Mouse (Mus musculus) stomach, postnatal 0 days (tissue): ENCODE results near the gene Fads6. TPM values are rescaled to one million over a fixed set of nuclear protein-coding genes. Genes with fewer than 3 reads are reported as not detected.

Experiments
- ATAC-seq: fragments of 200-750 bp; cut with Nextera tagmentation; 2 replicates; pipeline ENCODE4 v1.8.0; 2017; ENCODE audit not compliant: low FRiP score, low TSS enrichment
- DNase-seq: peaks from one replicate; pipeline ENCODE4 v3.0.0-alpha.2; 2016; ENCODE audit warnings: low spot score
- H3K27ac ChIP-seq: fragments of 300-500 bp; sonication (generic); replicated peaks from 2 replicates; pipeline ENCODE4 v1.5.1; 2014; ENCODE audit warnings: mild to moderate bottlenecking, control low read depth
- H3K27me3 ChIP-seq: fragments of 300-500 bp; sonication (generic); 2 replicates; pipeline ENCODE4 v1.6.1; 2014; ENCODE audit warnings: low read length; ENCODE audit not compliant: control insufficient read depth, insufficient read depth
- H3K36me3 ChIP-seq: fragments of 300-500 bp; sonication (generic); 2 replicates; pipeline ENCODE4 v1.6.1; 2014; ENCODE audit warnings: low read length, mixed read lengths; ENCODE audit not compliant: control insufficient read depth, insufficient read depth
- H3K4me1 ChIP-seq: fragments of 300-500 bp; sonication (generic); replicated peaks from 2 replicates; pipeline ENCODE4 v1.6.1; 2014; ENCODE audit warnings: antibody characterized with exemption; ENCODE audit not compliant: control insufficient read depth, insufficient read depth
- H3K4me2 ChIP-seq: fragments of 300-500 bp; sonication (generic); replicated peaks from 2 replicates; pipeline ENCODE4 v1.6.1; 2014; ENCODE audit warnings: low read depth, mild to moderate bottlenecking, control low read depth, moderate library complexity
- H3K4me3 ChIP-seq: fragments of 300-500 bp; sonication (generic); 2 replicates; pipeline ENCODE4 v1.5.1; 2014; ENCODE audit warnings: low read depth, low read length, control low read depth
- H3K9ac ChIP-seq: fragments of 300-500 bp; sonication (generic); 2 replicates; pipeline ENCODE4 v1.6.1; 2014; ENCODE audit warnings: mild to moderate bottlenecking, low read length, control low read depth, mixed read lengths
- H3K9me3 ChIP-seq: fragments of 300-500 bp; sonication (generic); 2 replicates; pipeline ENCODE4 v1.6.1; 2016; ENCODE audit warnings: low read length; ENCODE audit not compliant: control insufficient read depth
- CTCF ChIP-seq: IDR thresholded peaks from 2 replicates; pipeline ENCODE4 v1.5.1; 2016; ENCODE audit warnings: antibody characterized with exemption, low read depth, mild to moderate bottlenecking, moderate library complexity
- EP300 ChIP-seq: optimal IDR thresholded peaks from 2 replicates; pipeline ENCODE3; 2016; ENCODE audit warnings: antibody characterized with exemption
- WGBS: fragments of 180-500 bp; shearing (Covaris S2); extraction: QIAGEN DNeasy Blood & Tissue Kit; methylation state at CpG from one replicate; pipeline ENCODE4 v1.1.7; 2014; 5-methylcytosine and 5-hydroxymethylcytosine counted together
- polyA plus RNA-seq: library from polyadenylated mRNA; unstranded; fragments of >200 nt; fragmentation: Nextera tagmentation; extraction: Ambion mirVana; gene quantifications from 2 replicates; pipeline ENCODE4 v1.2.1, GENCODE M21; 2015

The Fads6 gene
- polyA plus RNA-seq, 1 experiment from 2014 or later, result 1.3 TPM

GRCm38 (mm10) chr11:115277604-115277975, 19.9 kb downstream of the Fads6 start:
- Histone ChIP-seq H3K4me1 (peaks cover 3% of the 10 kb centered on the region; the same call in 1 of the 2 replicates), H3K9me3 (no peaks in the 10 kb centered on the region), H3K36me3 (no peaks in the 10 kb centered on the region), H3K27me3 (no peaks in the 10 kb centered on the region), H3K9ac (peak overlapping the region; percentile 69), H3K27ac (peak overlapping the region; percentile 85), H3K4me2 (peak overlapping the region; percentile 90), H3K4me3 (peak overlapping the region; percentile 55)
- no peak for TF ChIP-seq CTCF
- DNase-seq (no peak), ATAC-seq (no peak)
- WGBS, result 18% methylated on average over 7 of the region's 7 CpGs

- Histone ChIP-seq H3K4me3 (peak within 1 kb of the TSS; percentile 55), H3K4me2 (peak within 1 kb of the TSS; percentile 90), H3K27ac (peak within 1 kb of the TSS; percentile 85), H3K4me1 (peaks cover 3% of the 10 kb centered on the region; the same call in 1 of the 2 replicates), H3K9ac (peak within 1 kb of the TSS; percentile 69), H3K36me3 (no peaks in the 10 kb centered on the region), H3K9me3 (no peaks in the 10 kb centered on the region), H3K27me3 (no peaks in the 10 kb centered on the region)
- under 1% methylated on average over 42 of the region's 42 CpGs for WGBS
- TF ChIP-seq EP300 (no peak), CTCF (peak; percentile 36; the same call in 1 of the 2 replicates)
- ATAC-seq (peak; percentile 95), DNase-seq (peak; percentile 99)
Observed at GRCm38 (mm10) chr11:115276780-115277603, 20.5 kb downstream of the Fads6 start, which contains the start of gene Fdxr. TSS of gene Fdxr (minus strand) at chr11:115277050.

GRCm38 (mm10) chr11:115275954-115276353, 21.5 kb downstream of the Fads6 start:
- H3K9me3 ChIP-seq, result no peaks in the 10 kb centered on the region
- ATAC-seq (no peak), DNase-seq (no peak)
- no peaks in the 10 kb centered on the region for H3K27me3 ChIP-seq
- TF ChIP-seq EP300 (no peak), CTCF (no peak)
- H3K9ac ChIP-seq, result peak overlapping the region; percentile 69; the same call in 1 of the 2 replicates
- H3K4me3 ChIP-seq, result peak overlapping the region; percentile 55; the same call in 1 of the 2 replicates
- 58% methylated on average over 3 of the region's 3 CpGs for WGBS
- H3K4me1 ChIP-seq, result peaks cover 3% of the 10 kb centered on the region; the same call in 1 of the 2 replicates
- peak overlapping the region; percentile 86 for H3K4me2 ChIP-seq
- no peak overlapping the region for H3K27ac ChIP-seq
- no peaks in the 10 kb centered on the region for H3K36me3 ChIP-seq

- TF ChIP-seq EP300 (no peak), CTCF (no peak)
- DNase-seq, result no peak
- Histone ChIP-seq H3K9ac (no peak overlapping the region), H3K27me3 (no peaks in the 10 kb centered on the region), H3K27ac (no peak overlapping the region), H3K4me1 (peaks cover 3% of the 10 kb centered on the region; the same call in 1 of the 2 replicates), H3K9me3 (no peaks in the 10 kb centered on the region), H3K4me3 (no peak overlapping the region), H3K36me3 (no peaks in the 10 kb centered on the region), H3K4me2 (no peak overlapping the region)
- WGBS, result 77% methylated on average over 6 of the region's 6 CpGs
- no peak for ATAC-seq
Observed at GRCm38 (mm10) chr11:115275509-115275908, 22.0 kb downstream of the Fads6 start.

- Histone ChIP-seq H3K4me3 (no peak overlapping the region), H3K27me3 (no peaks in the 10 kb centered on the region), H3K4me2 (no peak overlapping the region), H3K4me1 (peaks cover 3% of the 10 kb centered on the region; the same call in 1 of the 2 replicates), H3K36me3 (no peaks in the 10 kb centered on the region), H3K9me3 (no peaks in the 10 kb centered on the region), H3K9ac (no peak overlapping the region), H3K27ac (no peak overlapping the region)
- DNase-seq (no peak), ATAC-seq (no peak)
- no peak for TF ChIP-seq CTCF
- no peak for TF ChIP-seq EP300
- WGBS, result 87% methylated on average over 6 of the region's 6 CpGs
Observed at GRCm38 (mm10) chr11:115274771-115275170, 22.7 kb downstream of the Fads6 start.

- ATAC-seq (no peak), DNase-seq (no peak)
- Histone ChIP-seq H3K9ac (no peak overlapping the region), H3K4me2 (no peak overlapping the region), H3K4me3 (no peak overlapping the region), H3K27me3 (no peaks in the 10 kb centered on the region), H3K4me1 (peaks cover 3% of the 10 kb centered on the region; the same call in 1 of the 2 replicates), H3K9me3 (no peaks in the 10 kb centered on the region), H3K36me3 (no peaks in the 10 kb centered on the region), H3K27ac (no peak overlapping the region)
- WGBS, result 74% methylated on average over 7 of the region's 7 CpGs
- TF ChIP-seq EP300 (no peak), CTCF (no peak)
Observed at GRCm38 (mm10) chr11:115274178-115274577, 23.3 kb downstream of the Fads6 start.
